Mouse (Mus musculus) G1E (cell line): ENCODE data around the gene Coq6.

Experiments used
- CTCF ChIP-seq: IDR thresholded peaks from 2 replicates; pipeline ENCODE4 v1.5.1; 2012; ENCODE audit warnings: low read depth, low read length, inconsistent platforms, mixed read lengths
- TAL1 ChIP-seq: conservative IDR thresholded peaks from 2 replicates; pipeline ENCODE4 v1.6.1; 2012; ENCODE audit warnings: low read depth, low read length, inconsistent platforms, mixed read lengths

- TF ChIP-seq CTCF = no peak
- TF ChIP-seq TAL1 = no peak
Observed at GRCm38 (mm10) chr12:84392681-84393080, 31.2 kb downstream of the Coq6 start.
